Mouse (Mus musculus): ENCODE results near the gene Ubap2.

DNA sequence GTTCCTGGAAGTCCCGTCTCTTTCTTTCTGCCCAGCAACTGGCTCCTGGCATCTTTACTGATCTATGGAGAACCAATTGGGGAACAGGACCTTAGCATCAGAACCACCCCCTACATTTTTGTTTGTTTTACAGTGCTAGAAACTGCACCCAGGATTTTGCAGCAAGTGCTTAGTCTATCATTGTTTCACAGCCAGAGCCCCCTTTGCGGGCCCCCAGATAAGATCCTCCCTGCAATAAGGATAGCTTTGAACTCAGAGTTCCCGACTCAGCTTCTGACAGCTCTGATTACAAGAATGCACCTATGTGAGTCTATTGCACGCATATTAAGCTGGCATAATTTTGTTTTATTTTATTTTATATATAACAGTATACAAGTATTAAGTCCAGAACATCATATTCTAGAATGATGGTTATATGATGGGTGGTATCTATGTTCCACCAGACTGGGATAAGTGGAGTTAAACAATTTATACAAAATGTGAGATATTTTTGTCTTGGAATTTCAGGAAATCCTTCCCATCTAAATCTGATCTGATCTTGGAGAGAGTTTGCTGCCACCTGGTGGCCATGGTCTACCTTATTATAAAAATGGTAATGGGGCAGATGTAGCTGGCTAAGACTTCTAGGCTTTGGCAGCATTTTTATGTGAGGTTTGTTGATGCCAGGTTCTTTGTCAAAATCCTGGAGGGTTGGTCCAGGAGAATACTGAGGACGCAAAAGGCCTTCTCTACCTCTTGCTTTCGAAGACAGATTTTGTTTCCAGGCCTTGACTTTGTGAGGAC lies 109.1 kb downstream of the Ubap2 start:
- TF ChIP-seq CTCF (IDR thresholded peaks at IDR 0.05; ENCODE audit: low read depth) (peak; percentile 86), EP300 (optimal IDR thresholded peaks at IDR 0.05) (no peak)
